Mouse (Mus musculus) heart, postnatal 0 days (tissue): ENCODE data around the gene Ly86.

ENCODE experiments used
- CTCF ChIP-seq: IDR thresholded peaks from 2 replicates; pipeline ENCODE4 v1.5.1; 2016; ENCODE audit warnings: antibody characterized with exemption, control low read depth, low read depth
- EP300 ChIP-seq: IDR thresholded peaks from 2 replicates; pipeline ENCODE4 v1.6.1; 2016; ENCODE audit warnings: antibody characterized with exemption, low read depth

DNA sequence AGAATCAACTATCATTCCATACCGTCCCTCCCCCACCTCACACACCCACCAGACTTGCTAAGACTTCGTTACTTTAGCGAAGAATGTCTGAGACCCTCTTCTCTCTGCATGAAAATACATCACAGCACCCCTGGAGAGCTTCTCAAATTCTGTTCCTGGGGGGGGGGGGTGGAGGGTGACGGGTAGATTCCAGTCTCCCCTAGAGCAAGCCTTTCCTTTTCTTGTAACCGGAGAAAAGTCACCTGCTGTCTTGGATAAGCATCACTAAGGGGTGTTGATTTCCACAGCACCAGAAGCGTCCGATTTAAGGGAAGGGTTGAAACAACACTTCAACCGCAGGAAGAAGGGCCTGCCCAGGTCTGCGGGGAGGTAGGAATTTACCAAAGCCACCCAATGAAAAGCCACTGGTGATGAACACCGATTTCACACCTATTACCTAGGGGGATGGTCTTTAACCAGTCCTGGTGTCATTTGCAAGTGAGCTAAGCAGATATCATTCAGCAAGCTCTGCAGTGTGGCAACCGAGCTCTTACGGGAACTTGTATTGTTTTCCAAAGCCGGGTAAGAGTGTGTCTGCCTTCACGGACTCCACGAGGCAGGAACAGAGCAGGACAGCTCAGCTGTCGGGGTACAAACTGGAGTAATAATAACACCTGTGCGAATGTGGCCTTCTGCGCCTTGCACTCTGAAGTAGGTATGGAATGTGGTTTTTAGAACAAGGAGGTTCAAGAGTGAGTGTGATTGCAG, 91.4 kb downstream of the Ly86 start:
- no peak for TF ChIP-seq CTCF
- TF ChIP-seq EP300: no peak
